Mouse (Mus musculus) left cerebral cortex, postnatal 14 days (tissue): ENCODE data around the gene Olfr1537. TPM values are rescaled to one million over a fixed set of nuclear protein-coding genes. Genes with fewer than 3 reads are reported as not detected.

Source experiments
- DNase-seq, 2 experiments: peaks; one replicate each; pipeline ENCODE4 v3.0.0; 2021 to 2022; ENCODE audit warnings: low spot score in 2 of 2, mixed read lengths in 1 of 2
- intact Hi-C: fragments of 180-260 bp; cut with DNase I; formaldehyde crosslinking; loops from one replicate; pipeline ENCODE4 v1.15.1; 2025
- long read RNA-seq, 2 experiments: library from polyadenylated mRNA; stranded (forward); transcript quantifications; one replicate each; pipeline ENCODE4 v2.0.0; 2021
- total RNA-seq, 2 experiments: library from RNA; stranded (reverse); gene quantifications; 2 replicates each; pipeline ENCODE4 v1.2.3; 2021

The Olfr1537 gene
- not detected for total RNA-seq
- long read RNA-seq, experiment 1 = 0 reads
- long read RNA-seq, experiment 2 = 0 reads

- intact Hi-C loops = no loop called here
- no peak for DNase-seq
Measured at GRCm38 (mm10) chr9:39249894-39250293, at the start of gene Olfr1537. Gene Olfr1537 (minus strand): TSS chr9:39249994.

DNA sequence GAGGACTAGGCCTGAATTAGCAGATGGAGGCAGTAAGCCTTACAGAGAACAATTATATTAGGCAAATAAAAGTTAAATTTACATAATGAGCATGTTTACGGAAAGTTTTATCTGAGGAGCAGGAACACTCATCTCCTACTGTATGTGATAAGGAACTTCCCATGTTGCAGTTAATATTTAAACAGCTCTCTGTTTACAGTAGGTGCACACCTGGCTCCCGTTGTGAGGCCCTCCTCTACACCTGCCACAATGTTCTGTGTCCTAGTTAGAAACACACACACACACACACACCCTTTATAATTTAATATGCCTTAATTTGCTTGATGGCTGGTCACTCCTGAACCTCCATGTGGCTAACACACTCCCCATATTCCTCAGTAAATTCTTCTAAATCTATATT is 37.3 kb upstream of the Olfr1537 start:
- DNase-seq = no peak
- intact Hi-C loops = no loop called here

GRCm38 (mm10) chr9:39276718-39277117 is 26.9 kb upstream of the Olfr1537 start, which contains the start of gene Olfr945:
Gene Olfr945 (minus strand): TSS chr9:39276818.
- no peak for DNase-seq
- intact Hi-C loops = no loop called here

DNA sequence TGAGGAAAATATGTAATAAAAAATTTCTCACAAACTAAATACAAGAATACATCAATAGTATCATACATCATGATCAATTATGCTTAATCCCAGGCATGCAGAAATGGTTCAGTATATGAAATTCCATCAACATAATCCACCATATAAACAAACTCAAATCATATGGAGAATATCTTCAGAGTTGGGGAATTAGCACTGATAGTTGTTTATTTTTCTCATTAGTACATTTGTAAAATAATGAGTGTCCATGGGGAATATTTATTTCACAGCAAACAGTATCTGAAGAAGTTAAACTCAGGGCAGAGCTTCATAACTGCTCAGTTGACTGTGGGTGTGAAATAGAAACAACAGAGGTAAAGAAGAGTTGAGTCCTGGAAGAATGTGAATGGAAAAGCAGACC is 48.2 kb downstream of the Olfr1537 start, which contains the start of gene Olfr944:
Olfr944 (plus strand) TSS at position 301 of the 400 bp plus-strand sequence.
- intact Hi-C loops = no loop called here
- no peak for DNase-seq

Other genes starting within 250 kb of the Olfr1537 start
- gene Olfr146, start 226.6 kb downstream of the Olfr1537 start, total RNA-seq = not detected
- not detected for gene Olfr937, start 185.0 kb downstream of the Olfr1537 start, total RNA-seq
- not detected for gene Olfr938, start 171.1 kb downstream of the Olfr1537 start, total RNA-seq
- not detected for gene Olfr27, start 121.9 kb downstream of the Olfr1537 start, total RNA-seq
- not detected for gene Olfr943, start 83.7 kb downstream of the Olfr1537 start, total RNA-seq
- gene Olfr944, start 48.1 kb downstream of the Olfr1537 start, total RNA-seq = not detected
- gene Olfr945, start 26.8 kb upstream of the Olfr1537 start, total RNA-seq = not detected
- gene Olfr948, start 76.1 kb upstream of the Olfr1537 start, total RNA-seq = not detected
- gene Olfr951, start 137.4 kb upstream of the Olfr1537 start, total RNA-seq = not detected
- not detected for gene Olfr952, start 177.2 kb upstream of the Olfr1537 start, total RNA-seq
- gene Olfr954, start 206.7 kb upstream of the Olfr1537 start, total RNA-seq = not detected
- not detected for gene Olfr955, start 221.9 kb upstream of the Olfr1537 start, total RNA-seq
- gene Olfr44, start 244.0 kb upstream of the Olfr1537 start, total RNA-seq = not detected